Mouse (Mus musculus) liver, postnatal 0 days (tissue): Measurements from ENCODE around the gene Rab7.

ENCODE experiments used
- CTCF ChIP-seq: sonication (generic); IDR thresholded peaks from 2 replicates; pipeline ENCODE4 v1.5.1; 2016; ENCODE audit warnings: antibody characterized with exemption, low read depth
- EP300 ChIP-seq: IDR thresholded peaks from 2 replicates; pipeline ENCODE4 v1.6.1; 2016; ENCODE audit warnings: antibody characterized with exemption, low read depth, mild to moderate bottlenecking

- no peak for TF ChIP-seq EP300
- TF ChIP-seq CTCF: no peak
These were observed 9.2 kb upstream of the Rab7 start for GRCm38 (mm10) chr6:88054081-88054835.
